Mouse (Mus musculus): ENCODE measurements around the gene Stxbp4. TPM values are rescaled to one million over a fixed set of nuclear protein-coding genes. Genes with fewer than 3 reads are reported as not detected.

Gene Stxbp4
- polyA plus RNA-seq, 1 experiment from 2014 or later = 36.5 TPM

DNA sequence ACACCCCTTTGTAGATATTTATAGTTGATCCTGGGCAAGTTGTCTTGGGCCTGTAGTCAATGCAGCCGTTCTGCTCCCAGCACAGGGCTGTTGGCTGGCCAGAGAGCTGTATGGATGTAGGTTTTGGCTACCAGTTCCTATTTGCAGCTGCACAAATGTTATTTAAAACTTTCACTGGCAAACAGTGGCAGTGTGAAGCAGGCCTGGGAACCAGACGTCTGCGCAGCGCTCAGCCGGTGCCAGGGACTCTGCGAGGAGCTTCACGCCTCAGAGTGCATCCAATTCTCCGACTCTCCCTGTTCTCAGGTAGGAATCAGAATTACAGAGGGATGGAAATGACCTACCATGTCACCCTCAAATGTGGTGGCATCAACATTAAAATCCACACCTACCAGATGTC is 150.2 kb downstream of the Stxbp4 start:
- Histone ChIP-seq H3K4me3 (no peak overlapping the region), H3K4me1 (no peaks in the 10 kb centered on the region), H3K36me3 (peaks cover 34% of the 10 kb centered on the region), H3K9ac (no peak overlapping the region), H3K27me3 (no peaks in the 10 kb centered on the region), H3K9me3 (0 out of 2 replicates have a peak, but pooled peaks cover 8% of the 10 kb centered on the region), H3K27ac (no peak overlapping the region), H3K4me2 (replicated peaks) (no peak overlapping the region)
- 95% methylated on average over 8 of the region's 8 CpGs for WGBS
- no peak for ATAC-seq (ENCODE audit: low FRiP score, low read depth)

DNA sequence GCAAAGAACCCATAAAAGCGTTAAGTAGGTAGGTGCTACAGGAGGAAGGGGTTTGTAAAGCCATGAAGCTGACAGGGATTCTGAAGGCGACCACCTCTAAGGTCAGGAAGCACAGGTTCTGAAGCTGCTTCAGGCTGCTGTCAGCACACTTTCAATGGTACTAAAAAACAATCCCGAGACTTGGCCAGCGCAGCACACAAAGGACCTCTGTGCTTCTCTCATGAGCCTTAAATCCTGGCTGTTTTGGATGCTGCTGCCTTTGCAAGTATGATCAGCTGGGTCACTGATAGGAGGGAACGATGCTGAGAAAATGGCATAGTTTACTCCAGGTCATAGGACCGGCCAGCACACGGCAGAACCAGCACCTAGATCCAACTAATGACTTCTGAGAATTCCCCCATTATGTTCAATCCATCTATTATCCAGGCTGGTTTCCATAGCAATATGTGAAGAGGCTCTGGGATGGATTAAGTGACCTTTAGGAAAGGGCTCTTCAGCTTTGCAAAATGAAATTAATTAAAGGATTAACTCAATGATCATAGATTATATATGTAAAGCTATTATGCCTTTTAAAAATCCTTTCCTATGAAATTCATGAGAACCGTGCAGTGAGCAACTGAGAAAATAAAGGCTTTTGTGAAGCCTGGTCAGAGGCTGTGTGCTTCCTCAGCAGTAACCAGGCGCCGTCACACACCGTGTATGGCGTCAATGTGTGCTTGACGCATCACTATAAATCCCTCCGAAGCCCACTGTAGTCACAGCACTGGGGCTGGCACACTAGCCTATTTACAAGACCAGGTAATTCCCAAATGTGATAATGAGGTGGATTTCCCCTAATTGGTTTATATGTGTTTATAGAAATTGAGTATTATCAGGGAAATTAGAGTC is 152.9 kb downstream of the Stxbp4 start:
- no peak for ATAC-seq (ENCODE audit: low FRiP score, low read depth)
- WGBS = 79% methylated on average over 14 of the region's 14 CpGs
- Histone ChIP-seq H3K27ac (no peak overlapping the region), H3K4me1 (no peaks in the 10 kb centered on the region), H3K9ac (no peak overlapping the region), H3K4me3 (no peak overlapping the region), H3K4me2 (replicated peaks) (no peak overlapping the region), H3K27me3 (no peaks in the 10 kb centered on the region), H3K36me3 (peaks cover 23% of the 10 kb centered on the region), H3K9me3 (0 out of 2 replicates have a peak, but pooled peaks cover 8% of the 10 kb centered on the region)

DNA sequence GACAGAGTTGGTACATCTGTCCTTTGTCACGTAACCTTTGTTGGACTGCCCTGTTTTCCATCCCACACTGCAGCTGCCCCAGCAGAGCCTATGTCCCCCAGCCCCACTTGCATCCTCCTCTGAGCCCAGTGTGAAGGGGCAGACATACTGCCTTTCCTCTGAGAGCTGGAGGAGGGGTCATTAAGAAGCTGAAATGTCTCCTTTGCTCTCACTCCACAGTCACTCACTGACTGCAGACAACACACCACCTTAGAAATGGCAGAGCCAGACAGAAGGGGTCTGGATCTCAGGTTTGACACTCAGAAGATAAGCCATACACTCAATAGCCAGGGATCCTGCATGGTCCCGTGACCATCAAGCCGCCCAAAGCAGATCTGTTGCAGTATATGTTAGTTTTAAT is 154.1 kb downstream of the Stxbp4 start:
- Histone ChIP-seq H3K9me3 (0 out of 2 replicates have a peak, but pooled peaks cover 8% of the 10 kb centered on the region), H3K36me3 (peaks cover 27% of the 10 kb centered on the region), H3K4me1 (no peaks in the 10 kb centered on the region), H3K4me3 (no peak overlapping the region), H3K27me3 (no peaks in the 10 kb centered on the region), H3K4me2 (replicated peaks) (no peak overlapping the region), H3K27ac (no peak overlapping the region), H3K9ac (no peak overlapping the region)
- ATAC-seq (ENCODE audit: low FRiP score, low read depth) = no peak
- 90% methylated on average over 3 of the region's 3 CpGs for WGBS

DNA sequence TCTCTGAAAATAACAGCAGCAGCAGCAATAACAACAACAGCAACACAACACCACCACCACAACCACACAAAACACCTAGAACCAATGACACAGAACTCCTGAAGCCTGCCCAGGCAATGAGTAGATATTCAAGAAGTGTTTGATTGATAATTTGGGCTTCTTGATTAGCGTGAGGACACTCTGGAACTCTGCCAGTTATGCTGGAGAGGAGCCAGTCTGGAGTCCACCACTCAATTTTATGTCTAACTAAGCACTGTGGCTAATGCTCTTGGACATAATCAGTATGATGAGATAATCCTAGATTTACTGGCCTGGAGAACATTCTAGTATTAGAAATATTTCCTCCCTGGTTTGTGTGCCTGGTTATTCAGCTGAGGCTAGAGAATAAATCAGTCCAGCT is 156.1 kb downstream of the Stxbp4 start:
- Histone ChIP-seq H3K9ac (no peak overlapping the region), H3K4me2 (replicated peaks) (no peak overlapping the region), H3K27me3 (no peaks in the 10 kb centered on the region), H3K36me3 (peaks cover 15% of the 10 kb centered on the region; the same call in 1 of the 2 replicates), H3K4me1 (no peaks in the 10 kb centered on the region), H3K27ac (no peak overlapping the region), H3K9me3 (no peaks in the 10 kb centered on the region), H3K4me3 (no peak overlapping the region)
- no peak for ATAC-seq (ENCODE audit: low FRiP score, low read depth)
- WGBS = 82% methylated on average over 1 of the region's 1 CpGs

DNA sequence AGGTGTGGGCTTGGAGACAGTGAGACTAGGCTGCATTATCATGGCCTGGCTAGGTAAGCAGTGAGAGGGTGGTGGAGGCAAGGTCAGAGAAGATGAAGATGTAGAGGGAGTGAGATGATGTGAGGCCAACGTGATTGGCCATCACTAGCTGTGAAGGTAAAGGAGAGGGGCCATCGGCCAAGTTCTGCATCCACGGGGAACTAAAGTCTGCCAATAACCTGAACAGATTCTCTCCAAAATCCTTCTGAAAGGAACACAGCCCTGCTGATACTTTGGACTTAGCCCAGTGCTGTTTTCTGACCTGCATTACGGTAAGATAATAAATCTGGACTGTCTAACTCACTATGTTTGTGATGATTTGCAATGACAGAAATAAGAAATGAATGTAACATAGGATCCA is 167.6 kb downstream of the Stxbp4 start:
- no peaks in the 10 kb centered on the region for H3K9me3 ChIP-seq

DNA sequence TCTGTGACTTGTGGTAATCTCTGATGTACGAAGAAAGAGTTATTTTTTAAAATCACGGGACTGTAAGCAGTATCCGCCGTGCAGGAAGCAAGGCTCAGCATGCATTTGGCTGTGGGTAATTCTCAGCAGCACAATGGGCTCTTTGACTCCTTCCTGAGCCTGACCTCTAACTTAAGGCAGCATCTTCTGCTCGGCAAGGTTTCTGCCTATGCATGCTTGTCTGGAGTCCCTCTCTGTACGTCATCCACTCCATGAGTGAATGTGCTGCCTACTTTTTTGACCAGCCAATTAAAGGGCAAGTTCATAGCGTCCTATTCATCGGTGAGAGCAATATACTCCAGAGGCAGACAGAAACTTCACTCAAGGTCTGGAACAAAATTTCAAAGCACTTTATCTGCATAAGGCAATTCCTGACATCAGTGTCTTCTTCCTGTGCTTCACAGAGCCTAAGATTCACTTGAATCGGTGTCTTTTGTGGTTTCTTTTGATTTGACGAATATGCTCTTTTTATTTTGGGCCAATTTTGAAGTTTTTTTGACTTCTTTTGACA is 173.8 kb downstream of the Stxbp4 start:
- Histone ChIP-seq H3K27ac (peak overlapping the region; percentile 28; the same call in 1 of the 2 replicates), H3K27me3 (no peaks in the 10 kb centered on the region), H3K9me3 (no peaks in the 10 kb centered on the region), H3K36me3 (no peaks in the 10 kb centered on the region), H3K4me2 (replicated peaks) (no peak overlapping the region), H3K9ac (no peak overlapping the region), H3K4me3 (no peak overlapping the region), H3K4me1 (no peaks in the 10 kb centered on the region)
- no peak for ATAC-seq (ENCODE audit: low FRiP score, low read depth)
- 70% methylated on average over 10 of the region's 10 CpGs for WGBS

More for the DNA sequence above, 167.6 kb downstream of the Stxbp4 start:
- no peak for ATAC-seq (ENCODE audit: low FRiP score, low read depth)
- H3K27ac ChIP-seq = no peak overlapping the region
- H3K36me3 ChIP-seq = no peaks in the 10 kb centered on the region
- no peaks in the 10 kb centered on the region for H3K27me3 ChIP-seq
- no peak overlapping the region for H3K4me2 ChIP-seq (replicated peaks)
- WGBS = 85% methylated on average over 4 of the region's 4 CpGs
- H3K4me1 ChIP-seq = no peaks in the 10 kb centered on the region
- no peak overlapping the region for H3K9ac ChIP-seq
- H3K4me3 ChIP-seq = no peak overlapping the region

DNA sequence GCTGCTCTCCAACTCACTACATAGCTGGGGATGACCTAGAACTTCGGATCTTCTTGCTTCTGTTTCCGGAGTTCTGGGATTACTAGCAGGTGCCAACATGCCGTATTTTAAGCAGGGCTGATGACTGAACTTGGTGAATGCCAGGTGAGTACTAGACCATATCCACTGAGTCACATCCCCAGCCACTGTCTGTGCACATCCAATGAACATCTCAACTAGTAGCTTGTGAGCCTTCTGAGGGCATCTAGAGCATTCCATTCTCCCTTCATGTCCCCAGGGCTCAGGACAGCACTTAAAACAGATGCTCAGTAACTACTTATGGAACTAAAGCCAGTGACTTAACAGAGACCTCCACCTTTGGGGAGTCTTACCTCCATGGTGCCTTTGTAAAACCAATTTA is 177.4 kb downstream of the Stxbp4 start:
- ATAC-seq (ENCODE audit: low FRiP score, low read depth) = no peak
- no peak overlapping the region for H3K4me3 ChIP-seq
- 83% methylated on average over 3 of the region's 3 CpGs for WGBS

DNA sequence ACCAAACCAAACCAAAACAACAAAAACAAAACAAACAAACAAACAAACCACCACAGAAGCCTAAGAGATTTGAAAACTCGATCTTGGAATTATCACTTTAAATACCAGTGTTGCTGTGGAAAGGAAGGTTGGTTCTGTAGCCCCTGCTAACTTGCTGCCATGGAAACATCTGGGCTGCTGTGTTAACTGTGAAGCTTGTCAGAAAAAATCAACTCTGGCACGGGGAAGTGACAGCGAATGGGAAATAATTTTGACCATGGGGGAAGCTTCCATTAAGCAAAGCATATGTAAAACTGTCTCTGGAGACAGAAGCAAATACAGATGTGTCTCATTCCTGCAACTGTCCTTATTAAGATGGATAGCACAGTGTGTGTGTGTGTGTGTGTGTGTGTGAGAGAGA is 185.8 kb downstream of the Stxbp4 start:
- no peak for ATAC-seq (ENCODE audit: low FRiP score, low read depth)
- Histone ChIP-seq H3K36me3 (no peaks in the 10 kb centered on the region), H3K27me3 (no peaks in the 10 kb centered on the region), H3K9ac (no peak overlapping the region), H3K4me2 (replicated peaks) (no peak overlapping the region), H3K4me1 (no peaks in the 10 kb centered on the region), H3K9me3 (no peaks in the 10 kb centered on the region), H3K4me3 (no peak overlapping the region), H3K27ac (no peak overlapping the region)
- 51% methylated on average over 3 of the region's 3 CpGs for WGBS

More for the DNA sequence above, 177.4 kb downstream of the Stxbp4 start:
- Histone ChIP-seq H3K36me3 (no peaks in the 10 kb centered on the region), H3K4me2 (replicated peaks) (no peak overlapping the region), H3K9me3 (no peaks in the 10 kb centered on the region), H3K27ac (no peak overlapping the region), H3K27me3 (no peaks in the 10 kb centered on the region), H3K4me1 (no peaks in the 10 kb centered on the region), H3K9ac (no peak overlapping the region)

DNA sequence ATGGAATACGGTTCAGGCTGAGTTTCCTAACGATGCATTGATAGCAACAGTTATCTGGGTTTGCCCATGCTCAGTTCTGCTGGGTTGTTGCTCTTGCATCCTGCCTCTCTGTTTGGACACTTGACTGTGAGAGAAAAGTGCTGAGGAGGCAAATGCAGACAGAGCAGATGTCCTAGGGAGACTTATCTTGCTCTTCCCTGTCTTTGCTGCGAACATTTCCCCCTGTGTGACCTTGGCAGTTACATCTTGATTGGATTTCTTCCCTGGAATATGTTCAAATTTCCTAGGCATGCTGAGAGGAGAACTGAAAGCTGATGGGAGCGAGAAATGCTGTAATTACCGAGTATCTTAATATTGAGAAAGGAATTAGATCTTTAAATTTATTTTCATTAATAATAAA is 186.4 kb downstream of the Stxbp4 start:
- H3K4me1 ChIP-seq = no peaks in the 10 kb centered on the region
- no peaks in the 10 kb centered on the region for H3K9me3 ChIP-seq
- no peaks in the 10 kb centered on the region for H3K27me3 ChIP-seq
- H3K36me3 ChIP-seq = no peaks in the 10 kb centered on the region
- no peak overlapping the region for H3K4me3 ChIP-seq
- no peak for ATAC-seq (ENCODE audit: low FRiP score, low read depth)
- H3K4me2 ChIP-seq (replicated peaks) = no peak overlapping the region
- no peak overlapping the region for H3K9ac ChIP-seq
- no peak overlapping the region for H3K27ac ChIP-seq
- 81% methylated on average over 5 of the region's 5 CpGs for WGBS

DNA sequence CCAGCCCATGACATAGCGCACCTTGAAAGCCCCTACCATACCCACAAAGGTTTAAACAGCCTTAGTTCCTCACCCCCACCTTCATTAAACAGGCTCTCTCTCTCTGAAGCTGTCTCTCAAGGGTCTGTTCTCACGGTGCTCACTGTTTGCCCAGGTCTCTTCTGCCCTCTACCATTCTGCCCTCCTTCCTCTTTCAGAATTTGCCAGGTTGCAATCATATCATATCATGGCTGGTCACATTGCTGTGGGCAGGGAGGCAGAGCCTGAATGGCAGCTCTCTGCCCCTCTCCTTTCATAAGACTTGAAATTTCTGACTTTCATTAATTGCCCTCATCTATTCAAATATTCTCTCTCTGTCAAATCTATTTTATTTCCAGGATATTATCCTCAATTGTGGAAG is 195.4 kb downstream of the Stxbp4 start:
- Histone ChIP-seq H3K27me3 (no peaks in the 10 kb centered on the region), H3K4me1 (no peaks in the 10 kb centered on the region), H3K27ac (no peak overlapping the region), H3K9ac (no peak overlapping the region), H3K4me2 (replicated peaks) (no peak overlapping the region), H3K36me3 (no peaks in the 10 kb centered on the region), H3K9me3 (no peaks in the 10 kb centered on the region), H3K4me3 (no peak overlapping the region)
- WGBS = 78% methylated on average over 2 of the region's 2 CpGs
- ATAC-seq (ENCODE audit: low FRiP score, low read depth) = no peak

DNA sequence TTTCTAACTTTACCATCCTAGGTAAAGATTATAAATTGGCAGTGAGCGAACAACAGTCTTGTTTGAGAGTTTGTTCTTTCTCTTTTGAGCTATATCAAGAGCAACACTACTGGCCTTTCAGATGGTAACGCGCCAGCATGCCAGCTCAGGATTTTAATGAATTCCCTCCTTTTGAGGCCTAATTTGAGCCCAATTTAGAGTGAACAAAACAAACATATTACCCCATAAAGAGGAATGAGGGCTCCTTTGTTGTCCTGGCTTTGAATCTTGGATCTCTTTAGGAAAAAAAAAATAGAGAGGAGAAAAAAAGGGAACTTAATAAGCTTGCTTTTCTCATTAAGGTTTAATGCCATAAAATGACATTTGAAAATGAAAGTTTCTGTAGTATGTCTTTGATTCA is 197.0 kb downstream of the Stxbp4 start:
- H3K36me3 ChIP-seq = no peaks in the 10 kb centered on the region
- H3K4me3 ChIP-seq = no peak overlapping the region
- H3K4me2 ChIP-seq (replicated peaks) = no peak overlapping the region
- H3K27me3 ChIP-seq = no peaks in the 10 kb centered on the region
- no peak for ATAC-seq (ENCODE audit: low FRiP score, low read depth)
- H3K27ac ChIP-seq = no peak overlapping the region
- no peaks in the 10 kb centered on the region for H3K4me1 ChIP-seq
- WGBS = 76% methylated on average over 3 of the region's 3 CpGs
- H3K9ac ChIP-seq = no peak overlapping the region
- H3K9me3 ChIP-seq = no peaks in the 10 kb centered on the region

DNA sequence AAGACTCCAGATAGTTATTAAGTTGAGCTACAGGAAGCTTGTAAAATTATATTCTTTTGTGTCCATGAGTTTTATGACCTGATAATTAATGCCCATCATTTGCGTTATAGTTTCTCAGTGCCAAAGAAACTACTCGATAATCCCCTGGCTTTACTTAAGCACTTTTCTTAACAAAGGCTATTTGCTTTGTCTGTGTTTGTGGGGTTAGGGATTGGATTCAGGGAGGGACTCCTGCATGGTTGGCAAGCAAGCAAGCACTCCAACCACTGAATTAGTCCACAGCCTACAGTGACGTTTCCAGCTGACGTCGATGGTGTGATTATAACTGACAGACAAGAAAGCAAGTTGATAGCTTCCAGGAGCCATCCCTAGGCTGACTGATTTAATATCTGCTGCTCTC is 199.1 kb downstream of the Stxbp4 start:
- Histone ChIP-seq H3K4me2 (replicated peaks) (no peak overlapping the region), H3K9me3 (no peaks in the 10 kb centered on the region), H3K4me3 (no peak overlapping the region), H3K4me1 (no peaks in the 10 kb centered on the region), H3K27me3 (no peaks in the 10 kb centered on the region), H3K36me3 (no peaks in the 10 kb centered on the region), H3K9ac (no peak overlapping the region), H3K27ac (no peak overlapping the region)
- ATAC-seq (ENCODE audit: low FRiP score, low read depth) = no peak
- WGBS = 67% methylated on average over 5 of the region's 5 CpGs

Measured in limb, embryonic 13.5 days (tissue).